ENCODE assay signal across 9 mouse cellular contexts in the genomic region with DNA sequence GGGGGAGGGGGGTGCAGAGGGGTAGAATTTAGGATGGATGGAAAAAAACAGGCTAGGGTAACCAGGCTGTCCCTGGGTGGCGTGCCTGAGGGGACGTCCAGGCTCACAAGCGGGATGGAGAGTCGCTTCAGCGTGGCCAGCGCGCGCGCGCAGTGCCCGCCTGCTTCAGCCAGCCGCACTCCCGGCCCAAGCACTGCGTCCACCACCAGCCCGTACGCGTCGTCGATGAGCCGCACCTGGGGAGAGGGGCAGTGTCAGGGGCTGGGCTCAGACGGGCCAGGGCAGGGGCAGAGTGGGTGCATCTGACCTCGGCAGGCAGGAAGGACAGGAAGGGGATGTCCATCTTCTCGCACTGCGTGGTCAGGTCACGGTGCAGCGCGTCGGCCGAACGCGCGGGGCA. TPM values are rescaled to one million over a fixed set of nuclear protein-coding genes. Genes with fewer than 3 reads are reported as not detected.
DNase-seq lines count a peak whose midpoint lies in the region; ATAC-seq and TF ChIP-seq lines count a peak whose summit lies in the region.
"Had no signal": no experiment of that assay in that cellular context is flagged by ENCODE, and none has a peak within 500 bp of the region (broad histone marks: within the 10 kb centered on the region; RNA-seq: fewer than 3 reads in every experiment).

No protein-coding gene starts in this region.

- 9% methylated on average over 32 of the region's 32 CpGs for WGBS in liver, embryonic 13.5 days (ENCODE audit: insufficient replicate concordance)

- intact Hi-C loops in gastrocnemius, postnatal 14 days (cut with DNase I; ENCODE audit: low total_unique reads) = no loop called here

- TF ChIP-seq CTCF in testis, adult 2 months (IDR thresholded peaks at IDR 0.05; ENCODE audit: control insufficient read depth, insufficient read depth, insufficient replicate concordance, low read depth, low read length) = no peak

- H3K4me3 ChIP-seq in testis, adult 2 months (ENCODE audit: control insufficient read depth, low read depth, low read length) = peak overlapping the region; percentile 5; the same call in 1 of the 2 replicates
- peak overlapping the region; percentile 26; the same call in 1 of the 2 replicates for H3K4me3 ChIP-seq in liver, embryonic 13.5 days (replicated peaks)

- peaks cover 34% of the 10 kb centered on the region for H3K4me1 ChIP-seq in testis, adult 2 months (ENCODE audit: control insufficient read depth, insufficient read depth, low read length)
- H3K4me1 ChIP-seq in liver, embryonic 13.5 days (replicated peaks) = peaks cover 31% of the 10 kb centered on the region

- no peaks in the 10 kb centered on the region for H3K36me3 ChIP-seq in testis, adult 2 months (ENCODE audit: control insufficient read depth, insufficient read depth, low read length)
- peaks cover 14% of the 10 kb centered on the region for H3K36me3 ChIP-seq in liver, embryonic 13.5 days

- no peak for TF ChIP-seq POLR2A in testis, adult 2 months (IDR thresholded peaks at IDR 0.05; ENCODE audit: control insufficient read depth, low read depth, low read length)

- no peak overlapping the region for H3K9ac ChIP-seq in liver, embryonic 13.5 days

- no peak for ATAC-seq in liver, embryonic 13.5 days (ENCODE audit: low read depth)
- ATAC-seq: CD4-positive, CD25-positive, alpha-beta regulatory T cell, adult 4 months had no signal

- H3K27me3 ChIP-seq in testis, adult 2 months (ENCODE audit: control insufficient read depth, insufficient read depth, low read length) = no peaks in the 10 kb centered on the region; the same call in 1 of the 2 replicates
- peaks cover 79% of the 10 kb centered on the region for H3K27me3 ChIP-seq in liver, embryonic 13.5 days

- H3K4me2 ChIP-seq in liver, embryonic 13.5 days = peak overlapping the region; percentile 28

- H3K9me3 ChIP-seq in liver, embryonic 13.5 days (replicated peaks) = no peaks in the 10 kb centered on the region

- no peak overlapping the region for H3K27ac ChIP-seq in testis, adult 2 months (ENCODE audit: control insufficient read depth, insufficient read depth, low read depth, low read length)
- H3K27ac ChIP-seq in liver, embryonic 13.5 days = no peak overlapping the region

- peak; percentile 24 for DNase-seq in gastrocnemius, postnatal 14 days
- no peak for DNase-seq in gastrocnemius, postnatal 25 days
- no peak for DNase-seq in testis, postnatal 14 days (ENCODE audit: low spot score)
- DNase-seq in liver, embryonic 13.5 days = no peak
- no peak for DNase-seq in layer of hippocampus, adult 18-20 months (ENCODE audit: low spot score in 2 of 2)
- no peak for DNase-seq in frontal cortex, postnatal 36 days (ENCODE audit: low spot score in 2 of 2)
- DNase-seq in layer of hippocampus, adult 9-11 months = no peak

RNA-seq across cellular contexts. Expression of gene Cilp2, which starts 1.4 kb away (rescaled TPM):
- 10 to 100 TPM; 26.6 to 27.8 TPM for total RNA-seq in gastrocnemius, postnatal 14 days (2021)
- total RNA-seq in gastrocnemius, postnatal 25 days (2021) = 10 to 100 TPM in 1 of 2 experiments, 1 to 10 TPM in 1; 4.0 to 13.6 TPM
- polyA plus RNA-seq in testis, adult 2 months (2012; rRNA removed) = 0.36 and 0.51 TPM in 2 replicates
- 0.03 and 0.09 TPM in 2 replicates for polyA plus RNA-seq in liver, embryonic 13.5 days (2015; fragmentation: Nextera tagmentation; extraction: Ambion mirVana)
- total RNA-seq in layer of hippocampus, adult 18-20 months (2021) = under 1 TPM; 0.48 to 0.59 TPM
- polyA plus RNA-seq: CD4-positive, CD25-positive, alpha-beta regulatory T cell, adult 4 months had no signal

RNA-seq across cellular contexts. Expression of gene Tssk6, which starts 13.1 kb away (rescaled TPM):
- total RNA-seq in gastrocnemius, postnatal 14 days (2021) = under 1 TPM in 1 of 2 experiments, not detected in 1; 0.31 TPM
- total RNA-seq in gastrocnemius, postnatal 25 days (2021) = not detected
- 844 and 936 TPM in 2 replicates for polyA plus RNA-seq in testis, adult 2 months (2012; rRNA removed)
- 2.4 and 2.5 TPM in 2 replicates for polyA plus RNA-seq in liver, embryonic 13.5 days (2015; fragmentation: Nextera tagmentation; extraction: Ambion mirVana)
- under 1 TPM; 0.25 to 0.33 TPM for total RNA-seq in layer of hippocampus, adult 18-20 months (2021)

RNA-seq across cellular contexts. Expression of gene Ndufa13, which starts 13.5 kb away (rescaled TPM):
- total RNA-seq in gastrocnemius, postnatal 14 days (2021) = 100 to 1,000 TPM; 265 to 294 TPM
- total RNA-seq in gastrocnemius, postnatal 25 days (2021) = 100 to 1,000 TPM; 338 to 343 TPM
- 122 and 131 TPM in 2 replicates for polyA plus RNA-seq in testis, adult 2 months (2012; rRNA removed)
- polyA plus RNA-seq in liver, embryonic 13.5 days (2015; fragmentation: Nextera tagmentation; extraction: Ambion mirVana) = 109 and 114 TPM in 2 replicates
- total RNA-seq in layer of hippocampus, adult 18-20 months (2021) = 100 to 1,000 TPM; 154 to 158 TPM

RNA-seq across cellular contexts. Expression of gene Yjefn3, which starts 13.6 kb away (rescaled TPM):
- 10 to 100 TPM in 1 of 2 experiments, 1 to 10 TPM in 1; 7.8 to 10.2 TPM for total RNA-seq in gastrocnemius, postnatal 14 days (2021)
- total RNA-seq in gastrocnemius, postnatal 25 days (2021) = 1 to 10 TPM; 5.6 to 6.9 TPM
- 0.95 TPM in 2 replicates for polyA plus RNA-seq in testis, adult 2 months (2012; rRNA removed)
- polyA plus RNA-seq in liver, embryonic 13.5 days (2015; fragmentation: Nextera tagmentation; extraction: Ambion mirVana) = 0.74 and 0.81 TPM in 2 replicates
- 10 to 100 TPM; 37.5 to 39.6 TPM for total RNA-seq in layer of hippocampus, adult 18-20 months (2021)

RNA-seq across cellular contexts. Expression of gene Pbx4, which starts 56.6 kb away (rescaled TPM):
- under 1 TPM in 1 of 2 experiments, not detected in 1; 0.37 TPM for total RNA-seq in gastrocnemius, postnatal 14 days (2021)
- not detected for total RNA-seq in gastrocnemius, postnatal 25 days (2021)
- 187 and 222 TPM in 2 replicates for polyA plus RNA-seq in testis, adult 2 months (2012; rRNA removed)
- 2.4 and 2.8 TPM in 2 replicates for polyA plus RNA-seq in liver, embryonic 13.5 days (2015; fragmentation: Nextera tagmentation; extraction: Ambion mirVana)
- 10 to 100 TPM; 12.4 to 14.0 TPM for total RNA-seq in layer of hippocampus, adult 18-20 months (2021)
